Mouse (Mus musculus) megakaryocyte, embryonic 14.5 days (primary cell): Measurements from ENCODE around the gene Vmn2r51.
"Not testable (repeated sequence)": the region's sequence is repeated elsewhere in the genome, so short reads cannot be mapped to it uniquely, and the experiment has no call there.

Experiments
- FLI1 ChIP-seq: IDR thresholded peaks from 2 replicates; pipeline ENCODE4 v1.6.1; 2012; ENCODE audit warnings: low read length, inconsistent platforms, mixed read lengths
- GATA1 ChIP-seq: IDR thresholded peaks from 3 replicates; pipeline ENCODE4 v1.6.1; 2012; ENCODE audit warnings: mixed read lengths, low read length, inconsistent platforms, borderline replicate concordance

DNA sequence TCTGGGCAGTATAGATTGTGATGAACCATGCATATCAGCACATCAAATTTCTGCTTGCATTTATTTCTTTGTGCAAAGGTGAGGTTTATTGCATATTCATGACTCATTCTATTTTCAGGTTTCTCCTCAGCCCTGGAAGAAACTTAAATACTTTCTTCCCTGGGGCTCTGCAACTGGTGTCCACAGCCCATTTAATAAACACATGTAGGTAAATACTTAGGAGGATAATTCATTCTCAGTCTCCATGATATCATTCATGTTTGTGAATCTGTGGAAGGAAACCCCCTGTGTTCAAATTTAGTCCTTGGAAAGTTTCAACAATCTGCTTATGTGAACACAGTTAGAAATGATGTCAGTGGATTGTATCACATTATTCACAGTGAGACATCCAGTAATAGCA is 52.3 kb downstream of the Vmn2r51 start, which contains the start of gene Vmn2r50:
- TF ChIP-seq GATA1, FLI1: not testable (repeated sequence)
